Mouse (Mus musculus) embryo, embryonic 10 days (tissue): ENCODE measurements around the gene Them7.

Experiments used
- DNase-seq: peaks from one replicate; pipeline ENCODE4 v3.0.0-alpha.2; 2015; ENCODE audit warnings: low spot score

Gene Them7

GRCm38 (mm10) chr2:105235380-105236115 is 11.4 kb downstream of the Them7 start:
- no peak for DNase-seq

GRCm38 (mm10) chr2:105237424-105237823 is 13.3 kb downstream of the Them7 start:
- DNase-seq: no peak

- no peak for DNase-seq
These were observed 13.7 kb downstream of the Them7 start for GRCm38 (mm10) chr2:105237841-105238240.

GRCm38 (mm10) chr2:105238775-105239174 is 14.7 kb downstream of the Them7 start:
- DNase-seq: peak; percentile 76

GRCm38 (mm10) chr2:105240631-105241030 is 16.5 kb downstream of the Them7 start:
- no peak for DNase-seq

GRCm38 (mm10) chr2:105242940-105243339 is 18.8 kb downstream of the Them7 start:
- DNase-seq: peak; percentile 67

- DNase-seq: no peak
These were observed 20.6 kb downstream of the Them7 start for GRCm38 (mm10) chr2:105244733-105245132.

- DNase-seq: no peak
These were observed 27.9 kb downstream of the Them7 start for GRCm38 (mm10) chr2:105251978-105252377.

GRCm38 (mm10) chr2:105252824-105253223 is 28.7 kb downstream of the Them7 start:
- no peak for DNase-seq

GRCm38 (mm10) chr2:105255457-105255856 is 31.3 kb downstream of the Them7 start:
- DNase-seq: no peak

- peak; percentile 35 for DNase-seq
These were observed 32.4 kb downstream of the Them7 start for GRCm38 (mm10) chr2:105256427-105257071.

- no peak for DNase-seq
These were observed 33.3 kb downstream of the Them7 start for GRCm38 (mm10) chr2:105257376-105257775.

GRCm38 (mm10) chr2:105261335-105261734 is 37.2 kb downstream of the Them7 start:
- no peak for DNase-seq

GRCm38 (mm10) chr2:105263219-105263618 is 39.1 kb downstream of the Them7 start:
- DNase-seq: no peak

- no peak for DNase-seq
These were observed 58.4 kb downstream of the Them7 start for GRCm38 (mm10) chr2:105282407-105283077.

GRCm38 (mm10) chr2:105283811-105284210 is 59.7 kb downstream of the Them7 start:
- DNase-seq: no peak

GRCm38 (mm10) chr2:105284855-105285254 is 60.7 kb downstream of the Them7 start:
- DNase-seq: no peak

- no peak for DNase-seq
These were observed 71.7 kb downstream of the Them7 start for GRCm38 (mm10) chr2:105295823-105296222.

GRCm38 (mm10) chr2:105298888-105299287 is 74.8 kb downstream of the Them7 start:
- DNase-seq: no peak

GRCm38 (mm10) chr2:105301082-105301481 is 77.0 kb downstream of the Them7 start:
- no peak for DNase-seq

GRCm38 (mm10) chr2:105301531-105301930 is 77.4 kb downstream of the Them7 start:
- no peak for DNase-seq

- DNase-seq: no peak
These were observed 79.9 kb downstream of the Them7 start for GRCm38 (mm10) chr2:105303962-105304514.

- DNase-seq: no peak
These were observed 81.8 kb downstream of the Them7 start for GRCm38 (mm10) chr2:105305876-105306275.
